ENCODE assay signal across 24 mouse cellular contexts in genomic region chr4:97753521-97753920, GRCm38 (mm10). TPM values are rescaled to one million over a fixed set of nuclear protein-coding genes. Genes with fewer than 3 reads are reported as not detected.
DNase-seq lines count a peak whose midpoint lies in the region; ATAC-seq and TF ChIP-seq lines count a peak whose summit lies in the region.
"Had no signal": no experiment of that assay in that cellular context is flagged by ENCODE, and none has a peak within 500 bp of the region (broad histone marks: within the 10 kb centered on the region; RNA-seq: fewer than 3 reads in every experiment).

No protein-coding gene starts in this region.

- H3K4me3 ChIP-seq in gastrocnemius, adult 2 months, result peak overlapping the region; percentile 62
- no peak overlapping the region for H3K4me3 ChIP-seq in heart, embryonic 16.5 days (ENCODE audit: low read length)
- no peak overlapping the region for H3K4me3 ChIP-seq in layer of hippocampus, adult 2 months
- H3K4me3 ChIP-seq in brown adipose tissue, adult 24 weeks (ENCODE audit: insufficient read depth, low read depth, low read length), result peak overlapping the region; percentile 29
- H3K4me3 ChIP-seq: embryonic facial prominence, embryonic 13.5 days; erythroblast, embryonic 14.5 days; forebrain, embryonic 12.5 days; hindbrain, embryonic 15.5 days; intestine, embryonic 15.5 days; midbrain, embryonic 15.5 days; neural tube, embryonic 12.5 days had no signal

- peak overlapping the region; percentile 66; the same call in 1 of the 2 replicates for H3K9ac ChIP-seq in heart, embryonic 16.5 days (ENCODE audit: low read length)
- H3K9ac ChIP-seq: hindbrain, embryonic 15.5 days; intestine, embryonic 15.5 days; midbrain, embryonic 15.5 days; neural tube, embryonic 12.5 days had no signal

- peaks cover 29% of the 10 kb centered on the region for H3K4me1 ChIP-seq in heart, embryonic 16.5 days (ENCODE audit: control insufficient read depth, insufficient read depth, low read length)
- H3K4me1 ChIP-seq in brown adipose tissue, adult 24 weeks (ENCODE audit: control insufficient read depth, insufficient read depth, insufficient read length, low read length), result peaks cover 15% of the 10 kb centered on the region

- no peaks in the 10 kb centered on the region for H3K9me3 ChIP-seq in heart, embryonic 16.5 days (replicated peaks; ENCODE audit: control insufficient read depth, low read length)
- H3K9me3 ChIP-seq: embryonic facial prominence, embryonic 13.5 days; forebrain, embryonic 12.5 days; hindbrain, embryonic 15.5 days; intestine, embryonic 15.5 days; midbrain, embryonic 15.5 days; neural tube, embryonic 12.5 days had no signal

- H3K36me3 ChIP-seq in heart, embryonic 16.5 days (ENCODE audit: control insufficient read depth, insufficient read depth), result no peaks in the 10 kb centered on the region
- H3K36me3 ChIP-seq: embryonic facial prominence, embryonic 13.5 days; forebrain, embryonic 12.5 days; hindbrain, embryonic 15.5 days; intestine, embryonic 15.5 days; midbrain, embryonic 15.5 days; neural tube, embryonic 12.5 days had no signal

- WGBS in heart, embryonic 16.5 days, result 33% methylated on average over 1 of the region's 1 CpGs

- DNase-seq in gastrocnemius, adult 2 months, result no peak
- no peak for DNase-seq in gastrocnemius, postnatal 36 days
- no peak for DNase-seq in heart, postnatal 4 days
- no peak for DNase-seq in layer of hippocampus, adult 2 months (ENCODE audit: low spot score in 2 of 2)
- no peak for DNase-seq in layer of hippocampus, adult 8-10 months (ENCODE audit: low spot score in 2 of 2)
- DNase-seq: cerebellum, adult 8-10 months; cerebellum, postnatal 36 days; embryo, embryonic 11 days; right cerebral cortex, postnatal 25 days; thymus, adult 18-20 months; thymus, postnatal 36 days had no signal

- H3K4me2 ChIP-seq in heart, embryonic 16.5 days (ENCODE audit: low read depth, low read length), result no peak overlapping the region
- H3K4me2 ChIP-seq: embryonic facial prominence, embryonic 13.5 days; hindbrain, embryonic 15.5 days; intestine, embryonic 15.5 days; midbrain, embryonic 15.5 days had no signal

- intact Hi-C loops in gastrocnemius, adult 2 months (cut with DNase I), result loop anchor here (5.0 kb wide), 2 partner anchors 629 to 949 kb away; partner anchors contain the start of gene Tm2d1
- intact Hi-C loops in gastrocnemius, postnatal 36 days (cut with DNase I), result loop anchor here (2.0 to 5.0 kb wide), 3 partner anchors 114 to 357 kb away; no protein-coding TSS in a partner anchor

- TF ChIP-seq CTCF in gastrocnemius, adult 2 months (IDR thresholded peaks at IDR 0.05), result no peak
- TF ChIP-seq CTCF in layer of hippocampus, adult 2 months (conservative IDR thresholded peaks at IDR 0.05), result no peak

- peak overlapping the region; percentile 97 for H3K27ac ChIP-seq in gastrocnemius, adult 2 months
- peak overlapping the region; percentile 73 for H3K27ac ChIP-seq in heart, embryonic 16.5 days (ENCODE audit: low read length)
- H3K27ac ChIP-seq in layer of hippocampus, adult 2 months, result peak overlapping the region; percentile 91
- H3K27ac ChIP-seq in brown adipose tissue, adult 24 weeks (replicated peaks; ENCODE audit: low read depth, low read length), result peak overlapping the region; percentile 96
- H3K27ac ChIP-seq: embryonic facial prominence, embryonic 13.5 days; forebrain, embryonic 12.5 days; hindbrain, embryonic 15.5 days; intestine, embryonic 15.5 days; midbrain, embryonic 15.5 days; neural tube, embryonic 12.5 days had no signal

- H3K27me3 ChIP-seq in heart, embryonic 16.5 days (ENCODE audit: control insufficient read depth, insufficient read depth, low read length), result no peaks in the 10 kb centered on the region
- H3K27me3 ChIP-seq: intestine, embryonic 15.5 days; Patski had no signal

- no peak for ATAC-seq in heart, embryonic 16.5 days (replicated peaks; ENCODE audit: extremely low read depth, insufficient read depth, low FRiP score)
- ATAC-seq in megakaryocyte-erythroid progenitor cell, adult 5-6 weeks (replicated peaks; ENCODE audit: low FRiP score, low TSS enrichment, poor library complexity, severe bottlenecking), result no peak
- ATAC-seq: CD4-positive, CD25-positive, alpha-beta regulatory T cell, adult 4 months; intestine, embryonic 15.5 days; midbrain, embryonic 15.5 days; Patski had no signal

RNA-seq across cellular contexts. Expression of gene Nfia, which starts 19.0 kb away (rescaled TPM):
- total RNA-seq in gastrocnemius, adult 2 months (2021), result 10 to 100 TPM; 57.0 to 57.8 TPM
- total RNA-seq in gastrocnemius, postnatal 36 days (2021), result 10 to 100 TPM; 56.2 to 61.5 TPM
- polyA plus RNA-seq in heart, embryonic 16.5 days (2015; fragmentation: Nextera tagmentation; extraction: Ambion mirVana), result 37.3 and 42.0 TPM in 2 replicates
- 100 to 1,000 TPM; 206 to 217 TPM for total RNA-seq in heart, postnatal 4 days (2021)
- 100 to 1,000 TPM; 113 to 115 TPM for total RNA-seq in layer of hippocampus, adult 2 months (2021)
- total RNA-seq in layer of hippocampus, adult 8-10 months (2022), result 100 to 1,000 TPM in 1 of 4 experiments, 10 to 100 TPM in 3; 94.9 to 110 (median 97.8) TPM
- 43.3 and 74.8 TPM in 2 replicates for polyA plus RNA-seq in brown adipose tissue, adult 24 weeks (2012; ENCODE audit: insufficient read depth, insufficient read length, missing spikeins)
- 136 and 212 TPM in 2 replicates for total RNA-seq in megakaryocyte-erythroid progenitor cell, adult 5-6 weeks (2014; fragmentation: Nextera tagmentation)
- total RNA-seq in megakaryocyte-erythroid progenitor cell, adult 5-6 weeks (2017), result 16.7 and 33.0 TPM in 2 replicates

RNA-seq across cellular contexts. Expression of gene E130114P18Rik, which starts 24.4 kb away (rescaled TPM):
- total RNA-seq in gastrocnemius, adult 2 months (2021), result not detected
- under 1 TPM in 1 of 2 experiments, not detected in 1; 0.26 TPM for total RNA-seq in gastrocnemius, postnatal 36 days (2021)
- polyA plus RNA-seq in heart, embryonic 16.5 days (2015; fragmentation: Nextera tagmentation; extraction: Ambion mirVana), result 0.47 and 0.75 TPM in 2 replicates
- not detected for total RNA-seq in heart, postnatal 4 days (2021)
- total RNA-seq in layer of hippocampus, adult 2 months (2021), result 1 to 10 TPM; 7.1 to 7.9 TPM
- 1 to 10 TPM; 6.7 to 9.3 (median 7.9) TPM for total RNA-seq in layer of hippocampus, adult 8-10 months (2022)
- polyA plus RNA-seq in brown adipose tissue, adult 24 weeks (2012; ENCODE audit: insufficient read depth, insufficient read length, missing spikeins), result not detected in 2 replicates
- total RNA-seq in megakaryocyte-erythroid progenitor cell, adult 5-6 weeks (2014; fragmentation: Nextera tagmentation), result not detected in 2 replicates
- total RNA-seq in megakaryocyte-erythroid progenitor cell, adult 5-6 weeks (2017), result not detected in 2 replicates
- polyA plus RNA-seq: CD4-positive, CD25-positive, alpha-beta regulatory T cell, adult 4 months; erythroblast, embryonic 14.5 days; spleen, adult 2 months had no signal

Comparison
In these comparisons a context has a peak if more than half of its experiments do, and no peak if none do; other contexts are left out.
1. H3K4me3 ChIP-seq: peak in gastrocnemius, adult 2 months (single experiment) and brown adipose tissue, adult 24 weeks (single experiment); none in heart, embryonic 16.5 days (single experiment) and layer of hippocampus, adult 2 months (single experiment).
2. RNA of gene E130114P18Rik, which starts 24.4 kb away (total RNA-seq): 6.7 to 9.3 TPM in layer of hippocampus, adult 8-10 months and 7.1 to 7.9 TPM in layer of hippocampus, adult 2 months; not detected in heart, postnatal 4 days, 0.26 TPM in gastrocnemius, postnatal 36 days, not detected in gastrocnemius, adult 2 months and not detected in megakaryocyte-erythroid progenitor cell, adult 5-6 weeks; every median in the first group is over 4 times any median in the second.
3. Peak in every context shown above with its lines, with median percentiles within 50 percentile points of each other: H3K27ac ChIP-seq.